In the genomic region with DNA sequence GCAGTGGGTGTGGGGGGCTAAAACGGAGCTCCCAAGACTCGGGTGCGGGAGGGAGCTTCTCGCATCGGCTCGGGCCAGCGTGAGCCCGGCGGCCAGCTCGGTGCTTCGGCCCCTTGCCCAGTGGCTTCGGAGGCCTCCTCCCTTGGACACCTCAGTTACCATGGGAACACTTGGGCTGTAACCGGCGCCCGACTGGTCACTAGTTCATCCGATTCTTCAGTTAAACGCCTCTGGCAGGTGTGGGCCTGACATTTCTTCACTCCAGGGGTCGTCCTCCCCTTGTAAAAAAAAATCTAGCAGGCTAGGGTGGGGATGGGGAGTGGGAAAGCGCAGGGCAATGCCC, we compare ENCODE assay signal across 8 mouse cellular contexts. TPM values are rescaled to one million over a fixed set of nuclear protein-coding genes. Genes with fewer than 3 reads are reported as not detected.
DNase-seq lines count a peak whose midpoint lies in the region; ATAC-seq and TF ChIP-seq lines count a peak whose summit lies in the region.

A gene (plus strand): TSS at position 163 of the 343 bp plus-strand sequence.

- no peak for DNase-seq in gastrocnemius, postnatal 4 days (ENCODE audit: low spot score in 2 of 2)
- DNase-seq in gastrocnemius, postnatal 36 days, result no peak
- DNase-seq in forebrain, embryonic 10.5 days (ENCODE audit: extremely low spot score, low spot score), result no peak
- DNase-seq in layer of hippocampus, postnatal 36 days, result no peak
- DNase-seq in midbrain, postnatal 0 days (ENCODE audit: low spot score), result no peak
- no peak for DNase-seq in yolk sac, embryonic 10.5 days (ENCODE audit: low spot score)
- no peak for DNase-seq in urinary bladder, postnatal 36 days (ENCODE audit: low spot score in 2 of 2)

- H3K27me3 ChIP-seq in E14TG2a.4 (ENCODE audit: insufficient read depth, low read length), result no peaks in the 10 kb centered on the region
- H3K27me3 ChIP-seq in forebrain, embryonic 10.5 days (ENCODE audit: poor library complexity, severe bottlenecking), result no peaks in the 10 kb centered on the region
- H3K27me3 ChIP-seq in midbrain, postnatal 0 days (ENCODE audit: insufficient read depth, low read length), result no peaks in the 10 kb centered on the region

- WGBS in forebrain, embryonic 10.5 days, result 2% methylated on average over 19 of the region's 19 CpGs
- 2% methylated on average over 19 of the region's 19 CpGs for WGBS in midbrain, postnatal 0 days

- intact Hi-C loops in gastrocnemius, postnatal 36 days (cut with DNase I), result no loop called here

- H3K9ac ChIP-seq in midbrain, postnatal 0 days (replicated peaks; ENCODE audit: low read length, poor library complexity, severe bottlenecking), result peak within 1 kb of the TSS; percentile 83

- H3K4me3 ChIP-seq in E14TG2a.4 (replicated peaks; ENCODE audit: low read length), result peak within 1 kb of the TSS; percentile 87
- H3K4me3 ChIP-seq in forebrain, embryonic 10.5 days, result peak within 1 kb of the TSS; percentile 68
- H3K4me3 ChIP-seq in midbrain, postnatal 0 days (ENCODE audit: low read depth, low read length), result peak within 1 kb of the TSS; percentile 82

- peak; percentile 78 for ATAC-seq in midbrain, postnatal 0 days (ENCODE audit: low FRiP score)

- H3K4me1 ChIP-seq in E14TG2a.4 (replicated peaks; ENCODE audit: low read depth, low read length), result peaks cover 16% of the 10 kb centered on the region
- peaks cover 25% of the 10 kb centered on the region for H3K4me1 ChIP-seq in forebrain, embryonic 10.5 days
- peaks cover 12% of the 10 kb centered on the region; the same call in 1 of the 2 replicates for H3K4me1 ChIP-seq in midbrain, postnatal 0 days (ENCODE audit: insufficient read depth, low read length)

- H3K36me3 ChIP-seq in E14TG2a.4 (ENCODE audit: insufficient read depth, low read length), result peaks cover 6% of the 10 kb centered on the region
- H3K36me3 ChIP-seq in forebrain, embryonic 10.5 days (replicated peaks), result no peaks in the 10 kb centered on the region; the same call in 1 of the 2 replicates
- H3K36me3 ChIP-seq in midbrain, postnatal 0 days (ENCODE audit: insufficient read depth, low read length), result peaks cover 2% of the 10 kb centered on the region; the same call in 1 of the 2 replicates

- H3K27ac ChIP-seq in forebrain, embryonic 10.5 days, result peak within 1 kb of the TSS; percentile 84
- H3K27ac ChIP-seq in midbrain, postnatal 0 days (ENCODE audit: low read depth, low read length), result peak within 1 kb of the TSS; percentile 77

- no peaks in the 10 kb centered on the region for H3K9me3 ChIP-seq in E14TG2a.4 (ENCODE audit: low read length)
- H3K9me3 ChIP-seq in forebrain, embryonic 10.5 days, result no peaks in the 10 kb centered on the region
- H3K9me3 ChIP-seq in midbrain, postnatal 0 days (ENCODE audit: low read length), result no peaks in the 10 kb centered on the region

- H3K4me2 ChIP-seq in midbrain, postnatal 0 days (ENCODE audit: low read depth, low read length, poor library complexity, severe bottlenecking), result peak within 1 kb of the TSS; percentile 63

- no peak for TF ChIP-seq CTCF in E14TG2a.4 (conservative IDR thresholded peaks at IDR 0.05; ENCODE audit: low read length)
- TF ChIP-seq CTCF in midbrain, postnatal 0 days (IDR thresholded peaks at IDR 0.05), result no peak

RNA-seq across cellular contexts. Expression of the gene that starts here (rescaled TPM):
- total RNA-seq in gastrocnemius, postnatal 4 days (2021), result 10 to 100 TPM; 14.1 to 15.6 TPM
- total RNA-seq in gastrocnemius, postnatal 36 days (2021), result 1 to 10 TPM; 6.2 to 8.1 TPM
- 3.5 and 3.7 TPM in 2 replicates for polyA plus RNA-seq in forebrain, embryonic 10.5 days (2016; fragmentation: Nextera tagmentation; extraction: Ambion mirVana)
- total RNA-seq in layer of hippocampus, postnatal 36 days (2021), result 10 to 100 TPM; 40.7 to 48.2 TPM
- 54.2 and 64.6 TPM in 2 replicates for total RNA-seq in midbrain, postnatal 0 days (2014; rRNA removed)
- polyA plus RNA-seq in midbrain, postnatal 0 days (2015; fragmentation: Nextera tagmentation; extraction: Ambion mirVana), result 7.1 and 7.4 TPM in 2 replicates
